Mouse (Mus musculus): ENCODE measurements at regions not wholly inside any gene's neighbourhood (a gene's known extent, or its start where the extent isn't known, plus 50 kb on each side); places are given as distances from the start of the nearest gene placed in this dataset.
"Not testable (repeated sequence)": the region's sequence is repeated elsewhere in the genome, so short reads cannot be mapped to it uniquely, and the experiment has no call there.

- DNase-seq (ENCODE audit: low spot score in 2 of 2): no peak
These were observed 754.6 kb upstream of the Intu start for GRCm38 (mm10) chr3:39776278-39777039.

- DNase-seq (ENCODE audit: low spot score in 2 of 2): no peak
These were observed 751.3 kb upstream of the Intu start for GRCm38 (mm10) chr3:39779690-39780218.

- DNase-seq (ENCODE audit: low spot score in 2 of 2): no peak
These were observed 750.8 kb upstream of the Intu start for GRCm38 (mm10) chr3:39780270-39780669.

DNA sequence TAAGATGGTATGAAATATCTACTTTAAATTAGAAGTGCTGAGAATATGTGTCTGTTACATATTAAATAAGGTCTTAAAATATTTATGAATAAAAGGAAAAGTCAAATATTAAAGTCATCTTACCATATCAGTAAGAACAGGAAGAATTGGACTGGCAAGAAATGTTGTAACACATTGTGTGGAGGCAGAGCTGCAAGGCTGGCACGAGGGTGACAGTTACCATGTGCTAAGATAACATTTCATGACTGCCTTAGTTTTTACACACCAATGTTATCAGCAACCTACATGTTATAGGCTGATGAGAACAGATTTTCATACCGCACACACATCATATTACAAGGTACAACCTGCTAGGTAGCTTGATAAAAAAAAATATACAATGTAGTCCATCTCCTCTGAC, 746.2 kb upstream of the Intu start:
- no peak for DNase-seq (ENCODE audit: low spot score in 2 of 2)

DNA sequence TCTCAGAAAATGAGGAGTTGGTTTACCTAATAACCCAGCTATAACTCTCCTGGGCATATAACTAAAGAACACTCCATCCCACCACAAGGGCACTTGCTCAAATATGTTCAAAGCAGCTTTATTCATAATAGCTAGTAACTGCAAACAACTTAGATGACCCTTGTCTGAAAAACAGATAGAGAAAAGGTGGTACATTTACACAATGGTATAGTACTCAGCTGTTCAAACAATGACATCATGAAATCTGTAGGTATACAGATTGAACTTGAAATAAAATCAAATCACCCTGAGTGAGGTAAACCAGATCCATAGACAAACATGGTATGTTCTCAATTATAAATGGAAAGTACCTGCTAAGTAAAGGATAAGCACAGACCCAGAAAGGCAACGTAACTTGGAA, 721.5 kb upstream of the Intu start:
- no peak for DNase-seq (ENCODE audit: low spot score in 2 of 2)

- DNase-seq (ENCODE audit: low spot score in 2 of 2): peak in 1 of 2 experiments; percentile 45
These were observed 716.3 kb upstream of the Intu start for GRCm38 (mm10) chr3:39814814-39815213.

DNA sequence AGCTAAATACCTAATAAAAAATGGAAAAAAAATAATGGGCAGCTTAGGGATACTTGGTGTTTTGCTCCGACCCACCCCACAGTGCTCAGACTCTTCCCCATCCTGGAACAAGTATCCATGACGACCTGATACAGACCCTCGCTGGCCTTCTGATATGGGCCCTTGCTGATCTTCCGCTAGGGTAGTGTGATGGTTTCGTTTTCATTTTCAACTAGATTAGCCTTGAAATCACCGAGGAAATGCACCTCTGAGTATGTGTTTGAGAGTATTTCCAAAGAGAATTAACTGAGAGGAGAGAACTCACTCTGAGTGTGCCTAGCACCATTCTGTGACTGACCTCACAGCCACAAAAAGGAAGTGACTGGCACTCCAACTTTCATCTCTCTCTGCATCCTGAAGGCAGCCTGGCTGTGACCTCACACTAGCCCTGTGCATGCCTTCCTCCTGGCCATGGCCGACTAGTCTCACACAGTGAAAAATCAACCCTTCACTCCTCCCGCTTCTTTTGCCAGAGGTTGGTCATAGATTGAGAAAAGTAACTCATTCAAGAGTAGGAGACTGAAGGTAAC, 700.5 kb upstream of the Intu start:
- no peak for DNase-seq (ENCODE audit: low spot score in 2 of 2)

GRCm38 (mm10) chr3:39838377-39839145, 692.5 kb upstream of the Intu start:
- no peak for DNase-seq (ENCODE audit: low spot score in 2 of 2)

DNA sequence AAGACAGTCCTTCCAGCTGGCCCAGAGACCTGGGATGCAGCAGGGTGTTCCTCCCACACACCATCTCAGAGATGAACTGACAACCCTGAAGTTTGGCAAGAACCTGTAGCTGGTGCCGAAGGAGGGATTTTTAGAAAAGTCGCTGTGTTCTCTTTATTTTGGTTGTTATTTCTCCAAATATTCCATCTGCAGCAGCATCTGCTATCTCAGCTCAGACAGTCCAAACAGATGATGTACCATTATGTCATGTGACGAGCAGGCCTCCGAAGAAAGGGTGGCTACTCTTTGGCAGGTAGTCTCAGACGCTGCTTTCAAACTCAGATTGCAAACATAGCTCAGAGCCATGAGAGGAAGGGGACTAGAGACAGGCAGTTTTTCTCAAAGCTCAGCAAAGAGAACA, 690.1 kb upstream of the Intu start:
- DNase-seq (ENCODE audit: low spot score in 2 of 2): no peak

- DNase-seq (ENCODE audit: low spot score in 2 of 2): no peak
These were observed 686.0 kb upstream of the Intu start for GRCm38 (mm10) chr3:39845123-39845522.

DNA sequence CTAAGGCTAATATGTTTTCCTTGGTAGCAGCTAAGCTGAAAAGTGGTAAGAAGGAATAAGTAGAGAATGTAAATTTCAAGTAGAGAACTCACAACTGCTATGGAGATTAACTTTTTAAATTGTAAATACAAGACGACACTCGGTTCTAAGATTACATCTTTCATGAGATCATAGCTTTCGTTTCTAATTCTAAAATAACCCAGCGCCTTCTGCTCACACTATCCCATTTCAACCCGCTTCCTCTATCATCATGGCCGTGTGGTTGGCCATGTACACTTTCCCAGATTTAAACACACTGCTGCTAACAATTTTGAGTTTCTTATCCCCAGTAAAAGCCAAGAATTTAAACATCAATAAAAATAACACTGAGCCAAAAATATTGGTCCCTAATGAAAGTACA, 682.3 kb upstream of the Intu start:
- DNase-seq (ENCODE audit: low spot score in 2 of 2): no peak

DNA sequence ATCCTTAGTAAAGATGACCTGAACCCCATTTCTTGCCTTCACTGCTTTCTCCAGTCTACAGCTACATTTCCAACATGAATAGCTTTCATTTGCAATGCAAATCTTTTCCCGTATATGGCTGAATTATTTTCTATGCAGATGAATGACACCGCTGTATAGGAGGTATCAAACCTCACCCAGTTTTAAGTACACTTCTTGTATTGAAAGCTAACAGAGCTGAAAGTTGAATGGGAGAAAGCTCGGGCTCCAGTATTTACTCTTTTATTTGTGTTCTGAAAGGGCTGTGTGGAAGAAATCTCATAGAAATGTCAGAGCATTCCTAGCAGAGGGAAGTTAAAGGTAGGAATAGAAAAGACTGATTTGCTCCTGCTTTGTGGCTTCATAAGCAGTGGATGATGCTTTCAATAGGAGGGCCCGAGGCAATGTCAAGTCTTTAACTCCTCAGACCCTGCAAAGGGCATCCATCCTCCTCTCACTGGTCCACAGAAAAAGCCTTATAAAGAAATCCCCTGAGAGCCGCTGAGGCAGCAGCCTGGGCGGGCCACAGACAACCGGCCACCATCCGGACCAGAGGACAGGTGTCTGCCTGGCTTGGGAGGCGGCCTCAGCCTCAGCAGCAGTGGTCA, 673.8 kb upstream of the Intu start:
- no peak for DNase-seq (ENCODE audit: low spot score in 2 of 2)

GRCm38 (mm10) chr3:39876046-39876445, 655.0 kb upstream of the Intu start:
- not testable (repeated sequence) for DNase-seq (ENCODE audit: low spot score in 2 of 2)

- no peak for DNase-seq (ENCODE audit: low spot score in 2 of 2)
These were observed 646.7 kb upstream of the Intu start for GRCm38 (mm10) chr3:39884370-39884769.

GRCm38 (mm10) chr3:39888376-39888775, 642.7 kb upstream of the Intu start:
- DNase-seq (ENCODE audit: low spot score in 2 of 2): no peak

DNA sequence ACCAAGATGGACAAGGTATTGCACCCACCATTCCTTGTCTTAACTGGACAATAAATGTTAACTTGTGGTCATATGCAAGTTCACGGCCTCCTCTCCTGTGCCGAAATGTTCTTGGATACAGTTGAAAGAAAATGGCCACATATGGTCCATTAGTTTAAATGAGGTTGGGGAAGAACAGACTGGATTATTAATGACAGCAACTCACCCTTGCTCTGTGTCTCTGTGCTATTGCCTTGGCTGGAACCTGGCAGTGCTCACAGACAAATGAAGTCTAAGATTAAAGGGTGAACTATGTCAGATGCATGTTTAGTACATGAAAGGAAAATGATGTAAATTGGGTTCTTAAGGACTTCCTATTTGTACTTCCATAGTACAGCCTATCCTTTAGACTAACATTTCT, 641.9 kb upstream of the Intu start:
- no peak for DNase-seq (ENCODE audit: low spot score in 2 of 2)

DNA sequence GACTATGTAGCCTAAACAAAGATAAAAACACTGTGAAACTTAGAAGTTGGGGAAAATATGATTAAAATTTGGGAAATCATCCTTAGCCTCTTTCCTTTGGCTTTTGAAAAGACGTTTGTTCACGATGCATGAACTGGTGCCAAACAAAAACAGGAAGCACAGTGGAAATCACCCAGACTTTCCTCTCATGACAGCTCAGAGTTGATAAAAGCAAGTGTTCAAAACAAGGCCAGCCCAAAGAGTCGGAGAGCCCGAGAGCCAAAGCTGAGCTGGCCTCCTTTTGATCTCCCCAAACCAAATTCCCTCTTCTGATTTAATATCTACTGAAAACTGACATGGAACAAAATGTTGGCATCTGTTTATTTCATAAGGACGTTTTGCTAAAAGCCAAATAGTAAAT, 632.1 kb upstream of the Intu start:
- no peak for DNase-seq (ENCODE audit: low spot score in 2 of 2)

DNA sequence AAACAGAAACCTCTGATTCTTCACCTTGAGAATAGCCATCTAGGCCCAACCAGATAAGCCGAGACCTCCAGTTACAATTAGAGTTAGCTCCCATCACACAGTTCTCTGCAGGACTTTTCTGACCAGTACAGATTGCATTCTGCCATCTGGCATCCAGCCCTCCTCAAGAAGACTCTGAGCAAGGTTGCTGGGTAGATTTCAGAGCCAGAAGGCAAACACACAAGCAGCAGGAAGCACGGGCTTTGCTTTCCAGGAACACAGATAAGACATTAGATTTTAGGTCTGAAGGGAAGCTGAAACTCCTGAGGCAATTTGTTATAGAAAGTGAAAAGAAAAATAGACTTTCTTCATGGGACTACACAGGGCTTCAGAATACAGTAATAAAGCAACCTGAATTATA, 630.9 kb upstream of the Intu start:
- no peak for DNase-seq (ENCODE audit: low spot score in 2 of 2)

- no peak for DNase-seq (ENCODE audit: low spot score in 2 of 2)
These were observed 626.7 kb upstream of the Intu start for GRCm38 (mm10) chr3:39904377-39904776.

GRCm38 (mm10) chr3:39908676-39909362, 622.3 kb upstream of the Intu start:
- DNase-seq (ENCODE audit: low spot score in 2 of 2): no peak

GRCm38 (mm10) chr3:39909642-39910041, 621.4 kb upstream of the Intu start:
- no peak for DNase-seq (ENCODE audit: low spot score in 2 of 2)
